Mouse (Mus musculus): ENCODE measurements around the gene Stxbp1. TPM values are rescaled to one million over a fixed set of nuclear protein-coding genes. Genes with fewer than 3 reads are reported as not detected.
"Not testable (repeated sequence)": the region's sequence is repeated elsewhere in the genome, so short reads cannot be mapped to it uniquely, and the experiment has no call there.

Stxbp1 gene
- polyA plus RNA-seq, 1 experiment = 3.2 TPM

DNA sequence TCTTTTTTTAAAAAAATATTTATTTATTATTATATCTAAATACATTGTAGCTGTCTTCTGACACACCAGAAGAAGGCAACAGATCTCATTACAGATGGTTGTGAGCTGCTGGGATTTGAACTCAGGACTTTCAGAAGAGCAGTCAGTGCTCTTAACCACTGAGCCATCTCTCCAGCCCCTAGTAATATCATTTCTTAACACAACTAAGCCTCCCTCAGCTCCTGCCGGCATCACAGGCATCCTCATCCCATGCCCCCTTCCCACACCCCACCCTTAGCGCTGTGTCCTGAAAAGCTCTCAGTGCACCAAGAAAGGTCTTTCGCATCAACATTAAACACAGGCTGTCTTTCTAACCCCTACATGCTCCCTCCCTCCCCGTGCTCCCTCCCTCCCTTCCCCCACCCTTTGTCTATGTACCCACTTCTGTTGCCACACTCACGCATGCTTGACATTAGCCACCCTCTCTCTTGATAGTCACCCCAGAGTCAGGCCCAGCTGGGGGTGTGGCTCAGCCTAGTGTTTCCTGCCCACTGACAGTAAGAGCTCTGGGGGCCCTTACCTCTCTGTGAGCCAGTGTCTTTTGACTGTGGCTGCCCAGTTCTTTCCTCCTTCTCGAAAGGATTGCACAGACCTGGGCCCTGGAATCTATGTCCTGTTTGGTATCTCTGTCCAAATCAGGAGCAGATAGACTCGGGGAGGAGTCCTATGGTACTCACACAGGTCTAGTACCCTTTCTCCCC is 8.2 kb upstream of the Stxbp1 start:
- no peak overlapping the region for H3K4me3 ChIP-seq (replicated peaks; ENCODE audit: control insufficient read depth, low read depth, low read length)
- H3K27ac ChIP-seq (ENCODE audit: control insufficient read depth, insufficient read depth, low read depth, low read length, poor library complexity) = no peak overlapping the region
- 61% methylated on average over 7 of the region's 7 CpGs for WGBS
- TF ChIP-seq CTCF (IDR thresholded peaks at IDR 0.05; ENCODE audit: control insufficient read depth, insufficient read depth, low read length) = no peak
- no peak for TF ChIP-seq POLR2A (IDR thresholded peaks at IDR 0.05; ENCODE audit: borderline replicate concordance, control insufficient read depth, low read depth, low read length)
- H3K4me1 ChIP-seq (ENCODE audit: control insufficient read depth, insufficient read depth, low read length) = no peaks in the 10 kb centered on the region

GRCm38 (mm10) chr2:32854206-32854605 is 7.2 kb upstream of the Stxbp1 start:
- no peak overlapping the region for H3K4me3 ChIP-seq (replicated peaks; ENCODE audit: control insufficient read depth, low read depth, low read length)
- H3K4me1 ChIP-seq (ENCODE audit: control insufficient read depth, insufficient read depth, low read length) = no peaks in the 10 kb centered on the region
- TF ChIP-seq POLR2A (IDR thresholded peaks at IDR 0.05; ENCODE audit: borderline replicate concordance, control insufficient read depth, low read depth, low read length) (no peak), CTCF (IDR thresholded peaks at IDR 0.05; ENCODE audit: control insufficient read depth, insufficient read depth, low read length) (peak; percentile 96)
- no peak overlapping the region for H3K27ac ChIP-seq (ENCODE audit: control insufficient read depth, insufficient read depth, low read depth, low read length, poor library complexity)
- WGBS = 5% methylated on average over 8 of the region's 8 CpGs

GRCm38 (mm10) chr2:32853716-32854115 is 6.7 kb upstream of the Stxbp1 start:
- WGBS = 65% methylated on average over 4 of the region's 4 CpGs
- not testable (repeated sequence) for H3K4me1 ChIP-seq (ENCODE audit: control insufficient read depth, insufficient read depth, low read length); H3K27ac ChIP-seq (ENCODE audit: control insufficient read depth, insufficient read depth, low read depth, low read length, poor library complexity); H3K4me3 ChIP-seq (replicated peaks; ENCODE audit: control insufficient read depth, low read depth, low read length)

DNA sequence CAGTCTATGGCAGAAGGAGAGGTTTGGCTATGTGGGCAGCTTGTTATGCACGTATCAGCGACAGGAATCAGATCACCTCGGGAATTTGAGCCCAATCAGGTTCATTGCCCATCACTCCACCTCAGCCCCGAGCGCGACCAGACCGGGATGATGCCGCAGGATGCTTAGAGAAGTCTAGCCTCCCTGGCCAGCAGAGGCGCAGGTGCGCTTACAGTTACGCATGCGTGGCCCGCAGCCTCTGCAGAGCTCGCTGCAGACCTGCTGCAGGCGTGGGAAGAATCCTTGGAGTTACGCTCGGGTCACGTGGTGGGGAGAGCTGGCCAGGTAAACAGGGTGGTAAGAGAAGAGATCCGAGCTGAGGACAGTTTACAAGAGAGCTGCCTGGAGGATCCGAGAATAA is 5.1 kb upstream of the Stxbp1 start:
- no peak overlapping the region for H3K4me3 ChIP-seq (replicated peaks; ENCODE audit: control insufficient read depth, low read depth, low read length)
- WGBS = 11% methylated on average over 20 of the region's 20 CpGs
- no peaks in the 10 kb centered on the region for H3K4me1 ChIP-seq (ENCODE audit: control insufficient read depth, insufficient read depth, low read length)
- H3K27ac ChIP-seq (ENCODE audit: control insufficient read depth, insufficient read depth, low read depth, low read length, poor library complexity) = no peak overlapping the region
- TF ChIP-seq POLR2A (IDR thresholded peaks at IDR 0.05; ENCODE audit: borderline replicate concordance, control insufficient read depth, low read depth, low read length) (no peak), CTCF (IDR thresholded peaks at IDR 0.05; ENCODE audit: control insufficient read depth, insufficient read depth, low read length) (peak; percentile 31; the same call in 1 of the 2 replicates)

GRCm38 (mm10) chr2:32847468-32847821 is 400 bp upstream of the Stxbp1 start:
- 56% methylated on average over 6 of the region's 6 CpGs for WGBS
- H3K4me1 ChIP-seq (ENCODE audit: control insufficient read depth, insufficient read depth, low read length) = no peaks in the 10 kb centered on the region
- TF ChIP-seq POLR2A (IDR thresholded peaks at IDR 0.05; ENCODE audit: borderline replicate concordance, control insufficient read depth, low read depth, low read length) (no peak), CTCF (IDR thresholded peaks at IDR 0.05; ENCODE audit: control insufficient read depth, insufficient read depth, low read length) (no peak)
- H3K27ac ChIP-seq (ENCODE audit: control insufficient read depth, insufficient read depth, low read depth, low read length, poor library complexity) = no peak overlapping the region
- peak overlapping the region; percentile 33 for H3K4me3 ChIP-seq (replicated peaks; ENCODE audit: control insufficient read depth, low read depth, low read length)

DNA sequence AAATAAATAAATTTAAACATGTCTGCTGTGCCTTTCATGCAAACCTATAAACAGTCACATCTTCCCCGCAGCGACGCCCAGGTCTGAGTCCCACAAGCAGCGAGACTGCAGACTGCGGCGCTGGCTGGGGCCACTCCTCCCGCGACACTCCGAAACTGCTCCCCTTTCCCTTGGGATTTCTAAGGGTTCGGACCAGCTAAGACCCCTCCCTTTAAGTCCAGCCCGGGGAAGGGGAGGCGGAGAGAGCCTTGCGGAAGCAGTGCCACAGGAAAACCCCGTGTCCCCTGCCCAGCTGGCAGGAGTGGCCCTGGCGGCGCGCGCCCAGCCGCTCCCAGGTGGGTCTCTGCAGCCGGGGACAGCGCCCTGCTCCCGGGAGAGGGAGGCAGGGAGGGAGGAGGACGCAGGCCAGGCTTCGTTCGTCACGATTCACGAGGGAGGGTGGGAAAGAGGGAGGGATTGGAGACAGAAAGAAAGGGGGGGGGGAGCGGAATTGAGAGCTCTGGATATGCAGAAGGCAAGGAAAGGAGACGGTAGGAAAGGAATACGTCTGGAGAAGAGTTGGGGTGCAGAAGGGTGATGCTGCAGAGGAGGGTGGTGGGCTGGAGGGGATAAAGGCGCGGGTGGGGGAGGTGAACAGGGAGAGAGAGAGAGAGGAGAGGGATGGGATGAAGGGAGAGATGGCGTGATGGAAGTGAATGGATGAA is 792 bp downstream of the Stxbp1 start:
- TF ChIP-seq POLR2A (IDR thresholded peaks at IDR 0.05; ENCODE audit: borderline replicate concordance, control insufficient read depth, low read depth, low read length) (no peak), CTCF (IDR thresholded peaks at IDR 0.05; ENCODE audit: control insufficient read depth, insufficient read depth, low read length) (no peak)
- H3K4me3 ChIP-seq (replicated peaks; ENCODE audit: control insufficient read depth, low read depth, low read length) = peak overlapping the region; percentile 81
- under 1% methylated on average over 33 of the region's 33 CpGs for whole genome bisulfite sequencing
- H3K4me1 ChIP-seq (ENCODE audit: control insufficient read depth, insufficient read depth, low read length) = no peaks in the 10 kb centered on the region
- H3K27ac ChIP-seq (ENCODE audit: control insufficient read depth, insufficient read depth, low read depth, low read length, poor library complexity) = peak overlapping the region; percentile 56

GRCm38 (mm10) chr2:32845572-32846100 is 1.4 kb downstream of the Stxbp1 start:
- peak overlapping the region; percentile 31 for H3K4me3 ChIP-seq (replicated peaks; ENCODE audit: control insufficient read depth, low read depth, low read length)
- WGBS = 7% methylated on average over 12 of the region's 12 CpGs
- no peak for TF ChIP-seq POLR2A (IDR thresholded peaks at IDR 0.05; ENCODE audit: borderline replicate concordance, control insufficient read depth, low read depth, low read length)
- TF ChIP-seq CTCF (IDR thresholded peaks at IDR 0.05; ENCODE audit: control insufficient read depth, insufficient read depth, low read length) = no peak
- no peaks in the 10 kb centered on the region for H3K4me1 ChIP-seq (ENCODE audit: control insufficient read depth, insufficient read depth, low read length)
- H3K27ac ChIP-seq (ENCODE audit: control insufficient read depth, insufficient read depth, low read depth, low read length, poor library complexity) = no peak overlapping the region

GRCm38 (mm10) chr2:32842558-32842957 is 4.5 kb downstream of the Stxbp1 start:
- Histone ChIP-seq H3K4me1 (ENCODE audit: control insufficient read depth, insufficient read depth, low read length) (no peaks in the 10 kb centered on the region), H3K27ac (ENCODE audit: control insufficient read depth, insufficient read depth, low read depth, low read length, poor library complexity) (no peak overlapping the region), H3K4me3 (replicated peaks; ENCODE audit: control insufficient read depth, low read depth, low read length) (no peak overlapping the region)
- TF ChIP-seq CTCF (IDR thresholded peaks at IDR 0.05; ENCODE audit: control insufficient read depth, insufficient read depth, low read length) = peak; percentile 47
- TF ChIP-seq POLR2A (IDR thresholded peaks at IDR 0.05; ENCODE audit: borderline replicate concordance, control insufficient read depth, low read depth, low read length) = no peak
- 36% methylated on average over 4 of the region's 4 CpGs for WGBS
